Mouse (Mus musculus) brain, embryonic 14.5 days (tissue): ENCODE measurements around the gene Hmox1. TPM values are rescaled to one million over a fixed set of nuclear protein-coding genes. Genes with fewer than 3 reads are reported as not detected.
A peak's percentile ranks its signal among the peaks of the same experiment; 100 is the strongest.

Experiments used
- DNase-seq: peaks from one replicate; pipeline ENCODE4 v3.0.0-alpha.2; 2011; ENCODE audit warnings: low read depth
- CTCF ChIP-seq: fragments of 200-500 bp; IDR thresholded peaks from 2 replicates; pipeline ENCODE4 v1.5.1; 2012; ENCODE audit warnings: inconsistent platforms, mild to moderate bottlenecking, moderate library complexity, borderline replicate concordance; ENCODE audit not compliant: insufficient read depth, insufficient read length; ENCODE audit errors: extremely low read depth
- POLR2A ChIP-seq: fragments of 200-500 bp; IDR thresholded peaks from 2 replicates; pipeline ENCODE4 v1.6.1; 2012; ENCODE audit warnings: mild to moderate bottlenecking, inconsistent platforms, borderline replicate concordance; ENCODE audit not compliant: poor library complexity, insufficient read depth, insufficient read length, severe bottlenecking; ENCODE audit errors: extremely low read depth
- polyA plus RNA-seq: library from polyadenylated mRNA; depleted of rRNA; stranded (reverse); fragments of >200 nt; gene quantifications from 2 replicates; pipeline ENCODE4 v1.2.3, GENCODE M21; 2012

Gene Hmox1
- polyA plus RNA-seq, 1 experiment = 16.2 TPM

DNA sequence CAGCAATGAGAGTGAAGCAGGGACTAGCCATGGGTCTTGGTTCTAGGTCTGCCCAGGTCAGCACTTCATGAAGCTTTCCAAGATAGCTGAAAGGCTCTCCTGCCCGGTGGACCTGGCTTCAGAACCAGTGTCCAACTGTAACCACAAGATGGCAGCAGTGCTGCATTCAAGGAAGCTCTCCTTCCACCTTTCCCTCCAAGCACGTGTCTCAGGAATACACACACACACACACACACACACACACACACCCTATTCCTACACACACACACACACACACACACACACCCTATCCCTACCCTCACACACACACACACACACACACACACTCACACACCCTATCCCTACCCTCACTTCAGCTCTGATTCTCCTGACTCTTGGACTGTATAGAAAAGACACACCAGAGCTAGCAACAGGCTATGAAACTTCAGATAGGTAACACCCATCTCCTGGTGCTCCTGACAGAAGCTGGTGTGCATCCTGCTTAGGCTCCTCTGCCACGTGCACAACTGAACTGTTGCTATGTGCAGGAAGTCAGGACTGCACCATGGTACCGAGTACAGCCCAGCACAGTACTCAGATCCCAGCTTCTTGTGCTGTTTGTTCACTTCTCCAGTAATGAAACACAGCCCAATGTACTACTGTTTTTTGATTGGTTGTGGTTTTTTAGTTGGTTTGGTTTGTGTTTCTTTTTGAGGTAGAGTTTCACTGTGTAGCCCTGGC lies 21.6 kb upstream of the Hmox1 start:
- DNase-seq = peak; percentile 88
- TF ChIP-seq POLR2A (no peak), CTCF (peak; percentile 92)

DNA sequence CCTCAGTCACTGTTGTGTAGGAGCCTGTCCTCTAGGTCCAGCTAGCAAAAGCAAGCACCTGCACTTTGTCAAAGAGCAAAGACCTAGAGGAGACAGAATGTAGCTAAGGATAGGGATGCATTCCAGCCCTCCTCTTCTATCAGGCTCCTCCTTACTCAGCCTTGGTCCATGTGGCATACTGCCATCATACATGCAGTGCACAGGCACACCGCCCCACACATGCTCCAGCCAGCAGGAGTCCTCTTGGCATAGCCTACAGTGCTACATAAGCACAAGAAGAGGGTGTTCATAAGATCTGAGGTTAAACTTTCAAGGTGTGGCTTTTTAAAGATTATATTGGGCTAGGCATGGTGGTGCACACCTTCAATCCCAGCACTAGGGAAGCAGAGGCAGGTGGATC lies 18.5 kb upstream of the Hmox1 start:
- TF ChIP-seq POLR2A (no peak), CTCF (no peak)
- DNase-seq = no peak

DNA sequence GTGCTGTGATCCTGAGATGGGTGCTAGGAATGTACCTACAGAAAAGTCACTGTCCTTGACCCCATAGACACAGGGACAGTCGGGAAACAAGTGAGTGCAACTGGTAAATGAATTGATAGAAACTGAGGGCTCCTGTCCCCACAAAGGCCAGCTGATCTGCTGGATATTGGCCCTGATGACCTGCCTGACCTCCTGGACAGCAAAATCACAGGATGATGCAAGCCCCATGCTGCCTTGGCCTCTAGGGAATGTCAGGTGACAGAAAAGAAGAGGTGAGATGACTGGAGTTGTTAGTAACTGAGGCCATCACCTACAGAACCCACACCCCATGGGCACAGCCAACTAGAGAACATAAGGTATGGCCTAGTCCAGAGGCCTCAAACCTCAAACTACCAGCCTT lies 15.2 kb upstream of the Hmox1 start:
- DNase-seq = no peak
- no peak for TF ChIP-seq POLR2A
- TF ChIP-seq CTCF = no peak

DNA sequence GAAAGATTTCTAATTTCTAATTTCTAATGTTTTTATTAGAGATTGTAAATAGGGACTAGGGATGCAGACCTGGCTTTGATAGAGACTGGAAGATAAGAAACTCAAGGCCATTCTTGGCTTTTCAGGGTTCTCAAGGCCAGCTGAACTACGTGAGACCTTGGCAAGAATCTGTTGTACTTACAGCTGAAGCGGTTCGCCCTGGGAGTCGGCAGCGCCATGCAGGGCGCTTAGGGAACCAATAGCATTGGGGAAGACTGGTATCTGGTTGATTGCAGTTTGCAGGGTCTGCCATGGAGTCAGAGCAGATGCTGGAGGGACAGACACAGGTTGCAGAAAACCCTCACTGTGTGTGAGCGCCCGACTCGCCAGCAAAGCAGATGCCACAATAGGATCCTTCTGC lies 14.6 kb upstream of the Hmox1 start:
- TF ChIP-seq CTCF (no peak), POLR2A (no peak)
- DNase-seq = no peak

DNA sequence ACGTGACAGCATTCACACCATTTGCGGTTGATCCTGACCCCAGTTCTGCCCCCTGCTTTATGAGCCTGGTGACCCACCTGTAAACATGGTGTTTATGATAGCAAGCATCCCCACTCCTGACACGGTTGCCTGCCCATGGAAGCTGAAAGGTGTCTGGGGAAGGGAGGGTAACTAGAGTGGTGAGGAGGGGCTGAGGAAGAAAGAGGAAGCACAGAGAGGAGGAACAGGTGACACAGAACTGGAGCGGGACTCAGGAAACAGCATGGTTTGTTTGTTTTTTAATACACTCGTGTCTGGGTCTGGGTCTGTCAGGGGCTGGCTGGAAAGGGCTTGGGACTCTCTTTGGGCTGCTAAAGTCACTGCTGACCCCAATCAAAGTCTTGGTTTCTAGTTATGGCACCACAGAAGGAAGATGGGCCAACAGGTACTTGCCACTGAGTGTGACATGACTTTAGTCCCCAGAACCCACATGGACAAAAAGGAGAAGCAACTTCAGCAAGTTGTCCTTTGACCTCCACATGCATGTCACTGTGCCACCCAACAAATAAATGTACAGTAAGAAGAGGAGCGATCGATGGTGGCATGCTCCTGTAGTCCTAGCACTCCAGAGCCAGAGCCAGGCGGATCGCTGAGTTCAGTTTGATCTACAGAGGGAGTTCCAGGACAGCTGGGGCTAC lies 11.9 kb upstream of the Hmox1 start:
- TF ChIP-seq POLR2A (no peak), CTCF (no peak)

DNA sequence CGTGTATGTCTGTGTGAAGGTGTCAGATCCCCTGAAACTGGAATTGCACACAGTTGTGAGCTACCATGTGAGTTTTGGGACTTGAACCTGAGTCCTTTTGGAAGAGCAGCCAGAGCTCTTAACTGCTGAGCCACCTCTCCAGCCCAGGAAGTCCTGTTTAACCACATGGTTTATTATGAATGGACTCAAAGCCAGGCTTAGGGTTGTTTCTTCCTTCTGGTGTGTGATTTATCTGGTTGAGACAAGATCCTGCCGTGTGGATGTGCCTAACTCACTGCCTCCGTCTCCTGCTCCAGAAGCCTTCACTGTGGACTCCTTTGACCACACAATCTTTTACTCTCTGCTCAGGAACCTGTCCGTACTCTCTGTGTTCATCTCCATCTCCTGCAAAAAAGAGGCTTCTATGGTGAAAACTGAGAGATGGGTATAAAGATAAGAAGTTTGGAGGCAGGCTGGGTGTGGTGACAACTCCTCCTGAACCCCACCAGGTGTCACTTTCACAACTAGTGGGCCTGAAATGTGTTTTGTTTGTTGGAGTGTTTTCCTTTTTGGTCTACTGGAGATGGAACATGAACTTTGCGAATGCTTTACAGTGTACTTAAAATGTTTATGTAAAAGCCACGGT lies 11.1 kb upstream of the Hmox1 start:
- TF ChIP-seq CTCF = no peak
- TF ChIP-seq POLR2A = no peak
- no peak for DNase-seq

More for the DNA sequence above, 11.9 kb upstream of the Hmox1 start:
- DNase-seq = no peak

DNA sequence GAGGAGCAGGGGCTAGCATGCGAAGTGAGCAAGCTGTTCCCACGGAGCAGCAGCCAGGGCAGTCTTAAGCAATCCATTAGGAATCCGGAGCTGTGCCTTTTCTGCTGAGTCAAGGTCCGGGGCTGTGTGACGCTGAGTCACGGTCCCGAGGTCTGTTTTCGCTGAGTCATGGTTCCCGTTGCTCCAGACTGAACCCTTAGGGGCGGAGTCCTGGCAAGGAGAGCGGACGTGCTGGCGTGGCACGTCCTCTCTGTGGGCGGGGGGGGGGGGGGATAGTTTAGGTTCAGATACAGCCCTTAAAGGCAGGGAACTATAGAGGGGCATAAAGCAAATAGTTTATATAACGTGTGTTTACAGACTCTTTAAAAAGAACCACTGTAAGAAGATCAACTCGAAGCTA lies 9.6 kb upstream of the Hmox1 start:
- peak; percentile 94 for DNase-seq
- TF ChIP-seq CTCF (no peak), POLR2A (no peak)

DNA sequence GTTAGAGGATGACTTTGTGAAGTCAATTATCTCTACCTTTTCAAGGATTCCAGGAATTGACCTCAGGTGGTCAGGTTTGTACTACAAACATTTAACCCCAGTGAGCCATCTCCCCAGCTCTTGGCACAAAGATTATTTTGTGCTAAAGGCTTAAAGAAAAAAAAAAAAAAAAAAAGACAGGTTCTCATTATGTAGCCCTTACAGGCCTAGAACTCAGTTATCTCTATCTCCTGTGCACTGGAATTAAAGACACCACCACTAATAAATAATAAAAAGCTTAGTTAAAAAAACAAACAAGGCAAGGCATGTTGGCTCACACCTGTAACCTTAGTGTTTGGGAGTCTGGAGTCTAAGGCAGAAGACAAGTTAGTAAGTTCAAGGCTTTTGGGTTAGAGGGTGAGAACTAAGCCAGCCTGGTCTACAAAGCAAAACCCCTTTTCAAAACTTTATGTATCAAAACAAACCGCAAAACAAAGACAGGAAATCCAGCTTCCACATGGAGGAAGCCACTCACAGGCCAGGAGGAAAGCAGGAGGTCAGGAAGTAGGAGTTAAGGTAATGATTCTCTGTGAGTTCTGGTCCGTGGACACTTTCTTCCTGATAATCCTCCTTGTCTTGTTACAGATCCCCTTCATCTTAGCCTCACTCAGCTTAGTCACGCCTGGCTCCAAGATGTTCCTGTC lies 8.9 kb upstream of the Hmox1 start:
- TF ChIP-seq CTCF (no peak), POLR2A (no peak)
- no peak for DNase-seq

DNA sequence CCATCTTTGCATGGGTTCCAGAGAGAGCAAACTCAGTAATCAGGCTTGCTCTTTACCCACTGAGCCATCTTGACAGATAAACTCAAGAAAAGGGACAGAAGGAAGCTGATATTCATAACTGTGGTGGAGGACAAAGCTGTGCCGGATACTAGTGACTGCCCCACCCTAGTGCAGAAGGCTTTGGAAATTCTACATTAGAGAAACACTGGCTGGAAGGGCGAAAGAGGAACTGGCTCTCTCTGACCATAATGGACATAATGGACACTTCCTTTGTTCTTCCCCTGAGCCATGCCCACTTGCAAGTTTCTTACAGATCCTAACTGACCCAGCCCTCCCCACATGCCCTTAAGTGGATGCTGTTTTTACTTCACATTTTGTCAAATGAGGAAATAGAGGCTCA lies 7.4 kb upstream of the Hmox1 start:
- no peak for DNase-seq
- TF ChIP-seq POLR2A (no peak), CTCF (no peak)

DNA sequence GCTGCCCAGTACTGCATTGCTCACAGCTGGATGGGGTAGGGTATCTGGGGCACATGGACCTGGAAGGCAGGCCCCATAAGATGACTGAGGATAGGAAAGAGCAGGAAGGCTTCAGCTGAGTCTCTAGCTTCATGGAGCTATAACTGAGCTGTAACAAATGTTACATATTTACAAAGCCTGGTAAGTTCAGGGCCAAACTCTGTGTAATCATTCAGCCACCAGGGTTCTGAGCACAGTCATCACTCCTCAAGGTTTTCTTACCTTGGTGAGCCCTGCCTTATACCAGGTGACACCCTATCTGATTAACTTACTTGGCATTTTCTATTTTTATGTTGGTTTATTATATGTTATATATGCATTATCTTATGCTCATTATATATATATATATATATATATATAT lies 6.3 kb upstream of the Hmox1 start:
- no peak for TF ChIP-seq POLR2A
- no peak for TF ChIP-seq CTCF
- no peak for DNase-seq

DNA sequence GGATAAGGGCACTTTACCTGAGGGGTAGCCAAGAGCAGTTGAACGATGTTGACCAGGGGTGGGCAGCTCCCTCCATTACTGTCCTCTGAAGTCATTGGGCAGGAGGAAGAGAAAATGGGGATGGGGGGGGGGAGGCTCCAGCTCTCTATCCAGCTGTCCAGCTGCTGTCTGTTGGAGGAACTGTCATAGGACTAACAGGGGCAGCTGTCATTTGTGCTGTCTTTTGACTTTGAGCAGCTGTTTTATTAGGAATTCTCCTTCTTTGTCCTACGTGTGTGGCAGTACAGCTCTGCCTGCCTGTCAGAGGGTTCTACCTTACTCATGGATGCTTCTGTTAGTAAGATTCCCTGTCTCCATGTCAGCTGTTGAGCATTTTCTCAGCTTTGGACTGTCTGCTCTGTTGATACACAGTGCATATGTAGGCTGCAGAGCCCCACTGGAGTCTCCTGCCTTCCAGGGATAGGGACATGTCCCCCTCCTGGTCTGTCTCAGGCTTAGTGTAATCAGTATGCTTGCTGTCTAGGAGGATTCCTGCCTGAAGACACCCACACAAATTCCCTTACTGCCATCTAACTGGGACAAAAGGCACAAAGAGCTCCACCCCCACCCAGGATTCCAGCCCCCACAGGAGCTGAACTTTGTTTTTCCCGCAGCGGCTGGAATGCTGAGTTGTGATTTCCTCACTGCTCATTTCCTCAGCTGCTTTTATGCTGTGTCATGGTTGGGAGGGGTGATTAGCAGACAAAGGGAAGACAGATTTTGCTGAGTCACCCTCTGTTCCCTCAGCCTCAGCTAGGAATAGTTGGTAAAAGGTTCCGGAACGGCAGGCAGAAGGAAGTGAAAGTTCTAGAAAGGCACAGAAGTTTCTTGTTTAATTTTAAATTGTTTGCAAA lies 4.2 kb upstream of the Hmox1 start:
- DNase-seq = peak; percentile 92
- TF ChIP-seq POLR2A (no peak), CTCF (no peak)

DNA sequence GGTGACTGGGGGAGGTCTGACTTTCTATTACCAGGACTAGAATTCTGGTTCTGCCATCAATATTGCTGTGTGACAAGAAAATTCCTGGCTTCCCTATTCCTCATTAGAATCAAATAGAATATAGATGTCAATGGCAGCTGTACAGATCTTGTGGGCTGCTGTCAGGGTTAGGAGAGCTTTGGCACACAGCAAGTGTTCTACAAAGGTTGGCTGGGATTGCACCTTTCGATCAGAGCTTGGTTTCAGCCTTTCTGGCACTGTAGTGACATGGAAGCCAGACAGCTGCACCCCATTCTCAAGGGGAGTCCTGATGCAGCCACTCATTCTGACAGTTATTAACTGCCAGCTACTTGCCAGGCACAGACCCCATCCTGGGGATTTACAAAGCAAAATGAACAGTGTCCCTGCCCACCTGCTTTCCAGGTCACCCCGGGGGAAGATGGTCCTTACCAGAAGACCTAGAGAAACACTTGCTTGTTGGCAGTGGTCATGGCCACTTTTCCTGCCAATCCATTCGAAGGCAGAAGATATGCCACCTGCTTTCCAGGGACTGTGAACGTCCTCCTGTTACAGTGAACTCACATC lies 2.5 kb upstream of the Hmox1 start:
- no peak for TF ChIP-seq POLR2A
- TF ChIP-seq CTCF = no peak
- no peak for DNase-seq

DNA sequence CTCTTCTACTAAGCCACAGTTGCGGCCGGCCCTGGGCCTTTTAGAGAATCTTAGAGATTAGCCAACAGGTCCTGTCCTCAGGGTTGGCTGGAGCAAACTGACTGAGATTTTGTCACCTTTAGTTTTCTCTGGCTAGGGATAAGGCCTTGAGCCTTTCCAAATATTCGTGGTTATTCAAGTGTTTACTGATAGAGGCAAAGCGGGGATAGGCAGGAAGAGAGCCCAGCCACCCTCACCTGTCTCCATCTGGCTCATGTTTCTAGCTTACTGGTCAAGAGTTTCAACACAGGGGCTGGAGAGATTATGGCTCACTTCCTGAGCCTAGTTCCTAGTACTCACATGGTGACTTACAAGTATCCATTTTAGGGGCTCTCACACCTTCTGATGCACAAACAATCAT lies 9.5 kb downstream of the Hmox1 start:
- TF ChIP-seq CTCF = no peak
- TF ChIP-seq POLR2A = no peak
- DNase-seq = no peak
